Mouse (Mus musculus): Measurements from ENCODE around the gene Gm3409.
A peak's percentile ranks its signal among the peaks of the same experiment; 100 is the strongest.
"Not testable (repeated sequence)": the region's sequence is repeated elsewhere in the genome, so short reads cannot be mapped to it uniquely, and the experiment has no call there.

Gm3409 gene

DNA sequence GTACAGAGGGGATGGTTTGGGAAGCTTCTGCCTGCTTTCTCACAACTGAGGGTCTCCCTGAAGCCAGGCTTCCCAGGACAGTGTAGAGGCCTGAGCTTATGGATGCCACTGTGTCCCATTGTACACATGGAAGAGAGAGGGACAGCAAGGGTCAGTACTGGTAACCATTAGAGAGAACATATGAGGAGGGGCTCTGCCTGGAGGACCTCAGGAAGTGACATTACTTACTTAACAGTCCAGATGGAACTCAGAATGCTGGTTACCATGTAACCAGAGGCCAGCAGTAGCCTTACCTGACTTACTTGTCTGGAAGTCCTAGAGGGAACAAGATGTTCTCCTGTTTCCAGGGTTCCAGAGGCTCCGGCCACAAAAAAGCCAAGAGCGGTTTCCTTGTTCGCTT, at the start of gene Gm3409:
Gene Gm3409 (plus strand): TSS at position 301 of the 400 bp plus-strand sequence.
- not testable (repeated sequence) for DNase-seq (ENCODE audit: low spot score in 2 of 2)

DNA sequence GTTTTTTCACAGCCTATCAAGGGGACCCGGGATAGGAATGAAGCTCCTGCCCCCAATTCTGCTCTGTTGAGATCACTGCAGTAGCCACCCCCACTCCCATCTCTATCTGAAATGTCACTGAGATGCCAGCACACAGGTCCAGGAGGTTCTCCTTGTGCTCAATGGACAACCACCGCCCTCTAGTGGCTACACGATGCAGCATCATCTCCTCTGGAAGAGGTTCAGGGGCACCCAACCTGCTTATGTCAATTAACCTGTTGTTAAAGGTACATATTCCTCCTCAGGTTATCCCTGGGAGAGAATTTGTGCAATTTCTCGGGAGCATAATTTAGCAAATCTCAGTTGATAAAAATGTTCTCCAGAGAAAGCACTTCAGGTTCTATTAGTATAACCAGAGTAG, 48.5 kb upstream of the Gm3409 start:
- peak in 1 of 2 experiments; percentile 28 for DNase-seq (ENCODE audit: low spot score in 2 of 2)

DNA sequence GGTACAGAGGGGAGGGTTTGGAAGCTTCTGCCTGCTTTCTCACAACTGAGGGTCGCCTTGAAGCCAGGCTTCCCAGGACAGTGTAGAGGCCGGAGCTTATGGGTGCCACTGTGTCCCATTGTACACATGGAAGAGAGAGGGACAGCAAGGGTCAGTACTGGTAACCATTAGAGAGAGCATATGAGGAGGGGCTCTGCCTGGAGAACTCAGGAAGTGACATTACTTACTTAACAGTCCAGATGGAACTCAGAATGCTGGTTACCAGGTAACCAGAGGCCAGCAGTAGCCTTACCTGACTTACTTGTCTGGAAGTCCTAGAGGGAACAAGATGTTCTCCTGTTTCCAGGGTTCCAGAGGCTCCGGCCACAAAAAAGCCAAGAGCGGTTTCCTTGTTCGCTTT, 46.4 kb upstream of the Gm3409 start, which contains the start of gene Gm6370:
Gene Gm6370 (plus strand): TSS at position 301 of the 400 bp plus-strand sequence.
- DNase-seq (ENCODE audit: low spot score in 2 of 2): not testable (repeated sequence)

DNA sequence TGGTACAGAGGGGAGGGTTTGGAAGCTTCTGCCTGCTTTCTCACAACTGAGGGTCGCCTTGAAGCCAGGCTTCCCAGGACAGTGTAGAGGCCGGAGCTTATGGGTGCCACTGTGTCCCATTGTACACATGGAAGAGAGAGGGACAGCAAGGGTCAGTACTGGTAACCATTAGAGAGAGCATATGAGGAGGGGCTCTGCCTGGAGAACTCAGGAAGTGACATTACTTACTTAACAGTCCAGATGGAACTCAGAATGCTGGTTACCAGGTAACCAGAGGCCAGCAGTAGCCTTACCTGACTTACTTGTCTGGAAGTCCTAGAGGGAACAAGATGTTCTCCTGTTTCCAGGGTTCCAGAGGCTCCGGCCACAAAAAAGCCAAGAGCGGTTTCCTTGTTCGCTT, 35.3 kb upstream of the Gm3409 start, which contains the start of gene 4930449I24Rik:
Gene 4930449I24Rik (plus strand): TSS at position 301 of the 400 bp plus-strand sequence.
- DNase-seq (ENCODE audit: low spot score in 2 of 2): not testable (repeated sequence)

DNA sequence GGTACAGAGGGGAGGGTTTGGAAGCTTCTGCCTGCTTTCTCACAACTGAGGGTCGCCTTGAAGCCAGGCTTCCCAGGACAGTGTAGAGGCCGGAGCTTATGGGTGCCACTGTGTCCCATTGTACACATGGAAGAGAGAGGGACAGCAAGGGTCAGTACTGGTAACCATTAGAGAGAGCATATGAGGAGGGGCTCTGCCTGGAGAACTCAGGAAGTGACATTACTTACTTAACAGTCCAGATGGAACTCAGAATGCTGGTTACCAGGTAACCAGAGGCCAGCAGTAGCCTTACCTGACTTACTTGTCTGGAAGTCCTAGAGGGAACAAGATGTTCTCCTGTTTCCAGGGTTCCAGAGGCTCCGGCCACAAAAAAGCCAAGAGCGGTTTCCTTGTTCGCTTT, 23.6 kb upstream of the Gm3409 start, which contains the start of gene Gm3402:
Gene Gm3402 (plus strand): TSS at position 301 of the 400 bp plus-strand sequence.
- DNase-seq (ENCODE audit: low spot score in 2 of 2): not testable (repeated sequence)

DNA sequence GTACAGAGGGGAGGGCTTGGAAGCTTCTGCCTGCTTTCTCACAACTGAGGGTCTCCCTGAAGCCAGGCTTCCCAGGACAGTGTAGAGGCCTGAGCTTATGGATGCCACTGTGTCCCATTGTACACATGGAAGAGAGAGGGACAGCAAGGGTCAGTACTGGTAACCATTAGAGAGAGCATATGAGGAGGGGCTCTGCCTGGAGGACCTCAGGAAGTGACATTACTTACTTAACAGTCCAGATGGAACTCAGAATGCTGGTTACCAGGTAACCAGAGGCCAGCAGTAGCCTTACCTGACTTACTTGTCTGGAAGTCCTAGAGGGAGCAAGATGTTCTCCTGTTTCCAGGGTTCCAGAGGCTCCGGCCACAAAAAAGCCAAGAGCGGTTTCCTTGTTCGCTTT, 11.9 kb upstream of the Gm3409 start, which contains the start of gene Gm3404:
Gene Gm3404 (plus strand): TSS at position 301 of the 400 bp plus-strand sequence.
- DNase-seq (ENCODE audit: low spot score in 2 of 2): not testable (repeated sequence)

DNA sequence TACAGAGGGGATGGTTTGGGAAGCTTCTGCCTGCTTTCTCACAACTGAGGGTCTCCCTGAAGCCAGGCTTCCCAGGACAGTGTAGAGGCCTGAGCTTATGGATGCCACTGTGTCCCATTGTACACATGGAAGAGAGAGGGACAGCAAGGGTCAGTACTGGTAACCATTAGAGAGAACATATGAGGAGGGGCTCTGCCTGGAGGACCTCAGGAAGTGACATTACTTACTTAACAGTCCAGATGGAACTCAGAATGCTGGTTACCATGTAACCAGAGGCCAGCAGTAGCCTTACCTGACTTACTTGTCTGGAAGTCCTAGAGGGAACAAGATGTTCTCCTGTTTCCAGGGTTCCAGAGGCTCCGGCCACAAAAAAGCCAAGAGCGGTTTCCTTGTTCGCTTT, 18.4 kb downstream of the Gm3409 start, which contains the start of gene Gm3415:
Gene Gm3415 (plus strand): TSS at position 301 of the 400 bp plus-strand sequence.
- not testable (repeated sequence) for DNase-seq (ENCODE audit: low spot score in 2 of 2)

DNA sequence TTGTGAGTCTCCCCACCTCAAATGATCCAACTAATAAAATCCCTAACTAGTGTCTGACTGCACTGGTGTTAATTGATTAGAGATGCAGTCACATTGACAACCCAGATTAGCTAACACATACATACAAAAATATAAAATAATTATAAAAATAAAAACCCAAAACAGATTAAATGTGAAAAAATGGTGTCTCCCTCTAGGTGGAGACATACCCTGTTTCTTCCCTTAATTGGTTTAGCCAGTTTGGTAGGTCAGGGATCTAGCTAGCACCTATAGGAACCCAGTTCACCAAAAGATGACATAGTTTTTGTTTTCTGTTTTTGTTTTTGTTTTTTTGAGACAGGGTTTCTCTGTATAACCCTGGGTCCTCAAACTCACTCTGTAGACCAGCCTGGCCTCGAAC, 26.8 kb downstream of the Gm3409 start:
- DNase-seq (ENCODE audit: low spot score in 2 of 2): no peak

DNA sequence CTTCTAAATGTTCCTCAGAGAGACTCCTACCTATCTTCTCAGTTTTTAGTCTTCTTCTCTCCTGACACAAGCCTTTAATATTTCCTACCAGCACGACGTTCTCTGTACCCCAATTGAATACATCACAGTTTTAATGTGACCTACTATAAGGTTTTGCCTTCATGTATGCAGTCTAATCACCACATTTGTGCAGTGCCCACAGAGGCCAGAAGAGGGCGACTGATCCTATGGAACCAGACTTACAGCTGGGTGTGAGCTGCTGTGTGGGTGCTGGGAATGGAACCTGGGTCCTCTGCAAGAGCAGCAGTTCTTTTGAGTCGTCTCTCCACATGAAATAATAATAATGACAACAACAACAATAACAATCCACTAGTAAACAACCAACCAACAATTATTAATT, 29.6 kb downstream of the Gm3409 start:
- DNase-seq (ENCODE audit: low spot score in 2 of 2): no peak

DNA sequence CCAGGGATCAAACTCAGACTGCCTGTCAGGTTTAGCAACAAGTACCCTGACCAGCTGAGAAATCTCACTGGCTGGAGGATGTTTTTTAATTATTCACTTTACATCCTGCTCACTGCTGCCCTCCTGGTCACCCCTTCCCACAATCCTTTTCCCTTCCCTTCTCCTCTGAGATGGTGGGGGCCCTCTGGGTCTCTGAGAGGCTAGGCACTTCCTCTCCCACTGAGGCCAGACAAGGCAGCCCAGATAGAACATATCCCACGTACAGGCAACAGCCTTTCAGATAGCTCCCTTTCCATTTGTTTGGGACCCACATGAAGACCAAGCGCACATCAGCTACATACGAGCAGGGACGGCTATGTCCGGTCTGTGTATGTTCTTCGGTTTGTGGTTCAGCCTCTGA, 32.7 kb downstream of the Gm3409 start:
- DNase-seq (ENCODE audit: low spot score in 2 of 2): not testable (repeated sequence)

DNA sequence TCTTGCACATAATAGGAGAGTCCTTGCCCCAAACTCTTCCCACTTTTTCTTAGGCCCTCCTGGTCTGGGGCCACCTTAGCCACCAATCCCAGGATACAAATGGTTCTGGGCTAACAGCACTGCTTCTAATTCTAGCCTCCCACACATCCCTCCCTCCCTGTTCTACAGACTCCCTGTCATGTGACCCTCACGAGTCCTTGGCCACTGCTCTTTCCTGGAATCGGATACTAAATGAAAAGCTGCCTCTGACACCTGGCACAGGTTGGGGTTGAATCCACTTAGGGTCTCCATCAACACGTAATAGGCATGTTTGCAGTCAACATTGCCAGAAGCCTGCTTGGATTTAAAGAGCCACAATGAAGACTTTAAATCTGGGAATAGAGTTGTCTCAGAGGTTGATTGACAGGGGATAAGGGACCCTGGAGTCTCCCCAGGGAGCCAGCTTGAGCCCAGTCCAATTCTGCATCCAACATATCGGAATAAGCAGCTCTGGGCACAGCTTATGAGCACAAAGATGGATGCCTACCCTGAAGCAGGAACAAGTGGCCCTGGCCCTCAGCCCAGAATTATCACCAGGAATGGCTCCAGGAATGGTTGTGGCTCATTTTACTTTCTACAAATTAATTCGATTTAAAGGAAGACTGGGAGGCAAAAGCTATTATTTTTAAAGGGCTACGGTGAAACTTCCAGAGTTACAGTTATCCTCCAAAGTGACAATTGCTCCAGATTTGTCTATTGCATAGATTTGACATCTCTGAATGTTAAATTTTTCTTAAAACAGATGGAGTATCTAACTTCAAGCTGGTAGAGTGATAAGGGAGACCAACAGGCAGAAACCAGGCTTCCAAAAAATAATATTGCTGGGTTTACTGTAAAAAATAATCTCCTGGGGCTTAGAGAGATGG, 34.6 kb downstream of the Gm3409 start:
- not testable (repeated sequence) for DNase-seq (ENCODE audit: low spot score in 2 of 2)

DNA sequence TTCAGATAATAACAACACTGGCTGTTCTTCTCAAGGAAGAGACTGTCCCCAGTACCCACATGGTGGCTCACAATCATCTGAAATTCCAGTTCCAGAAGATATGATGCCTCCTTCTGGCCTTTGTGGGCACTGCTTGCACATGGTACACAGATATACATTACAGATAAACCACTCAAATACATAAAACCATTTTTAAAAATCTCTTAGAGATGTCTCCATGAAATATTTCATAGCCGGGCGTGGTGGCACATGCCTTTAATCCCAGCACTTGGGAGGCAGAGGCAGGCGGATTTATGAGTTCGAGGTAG, 35.2 kb downstream of the Gm3409 start:
- DNase-seq (ENCODE audit: low spot score in 2 of 2): not testable (repeated sequence)

DNA sequence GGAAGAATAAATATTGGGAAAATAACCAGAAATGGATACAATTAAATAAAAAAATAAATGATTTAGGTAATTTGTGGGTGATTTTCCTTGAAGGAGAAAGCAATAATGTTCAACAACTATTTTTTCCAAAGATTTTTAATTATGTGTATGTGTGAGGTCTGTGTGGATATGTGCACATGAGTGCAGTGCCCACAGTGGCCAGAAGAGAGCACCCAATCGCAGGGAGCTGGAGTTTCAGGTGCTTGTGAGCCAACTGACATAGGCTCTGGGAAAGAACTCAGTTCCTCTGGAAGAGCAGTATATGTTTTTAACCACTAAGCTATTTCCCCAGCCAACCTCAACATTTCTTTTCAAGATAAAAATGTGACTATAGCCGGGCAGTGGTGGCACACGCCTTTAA, 39.2 kb downstream of the Gm3409 start:
- no peak for DNase-seq (ENCODE audit: low spot score in 2 of 2)

DNA sequence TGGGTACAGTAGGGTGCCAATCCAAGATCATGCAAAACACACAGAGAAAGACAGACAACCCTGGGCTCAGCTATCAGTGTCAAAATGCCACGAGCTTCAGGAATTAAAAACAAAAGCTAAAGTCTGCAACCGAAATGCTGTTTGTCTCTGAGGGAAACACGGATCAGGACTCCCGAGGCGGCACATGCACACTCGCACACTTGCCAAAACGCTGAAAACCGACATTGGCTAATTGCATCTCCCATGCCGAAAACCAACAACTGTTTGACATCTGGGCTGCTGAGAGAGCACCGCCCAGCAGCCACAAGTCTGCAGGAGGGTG, 46.7 kb downstream of the Gm3409 start:
- no peak for DNase-seq (ENCODE audit: low spot score in 2 of 2)

DNA sequence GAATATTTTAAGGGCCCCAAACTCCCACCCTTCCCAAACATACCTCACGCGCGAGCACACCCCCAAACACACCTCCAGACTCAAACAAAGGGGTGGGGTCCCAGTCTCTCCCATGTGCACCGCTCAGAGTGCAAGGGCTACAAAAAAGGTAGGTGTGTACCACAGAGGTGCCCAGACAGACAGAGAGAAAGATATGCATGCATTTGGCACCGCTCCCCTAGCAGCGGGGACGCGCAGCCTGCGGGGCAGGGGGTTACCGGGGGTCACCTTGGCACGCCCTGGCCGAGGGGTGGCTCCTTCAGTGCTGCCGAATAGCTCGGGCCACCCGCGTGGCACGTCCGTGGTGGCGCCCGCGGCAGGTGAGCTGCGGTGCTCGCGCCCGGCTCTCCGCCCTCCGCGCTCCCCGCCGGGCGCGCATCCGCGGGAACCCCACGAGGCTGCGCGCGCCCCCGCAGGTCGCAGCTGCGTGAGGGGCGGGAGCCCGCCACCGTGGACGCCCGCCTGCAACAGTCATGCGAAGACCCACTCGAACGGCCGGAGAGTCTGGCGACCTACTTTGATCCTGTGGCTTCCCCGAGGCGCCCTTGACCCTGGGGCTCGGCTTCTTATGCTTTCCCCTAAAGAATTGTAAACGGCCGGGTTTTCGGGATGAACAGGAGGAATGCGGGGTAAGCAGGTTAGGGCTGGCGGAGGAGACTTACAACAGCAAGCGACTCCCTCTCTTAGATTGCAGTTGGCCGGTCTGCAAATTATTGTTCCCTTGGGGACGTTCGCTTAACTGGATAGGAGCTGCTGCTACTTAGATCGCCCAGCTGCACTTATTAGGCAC, 47.2 kb downstream of the Gm3409 start, which contains the start of gene Gpr12:
Gene Gpr12 (minus strand): TSS at position 762 of the 829 bp plus-strand sequence.
- DNase-seq (ENCODE audit: low spot score in 2 of 2): no peak

DNA sequence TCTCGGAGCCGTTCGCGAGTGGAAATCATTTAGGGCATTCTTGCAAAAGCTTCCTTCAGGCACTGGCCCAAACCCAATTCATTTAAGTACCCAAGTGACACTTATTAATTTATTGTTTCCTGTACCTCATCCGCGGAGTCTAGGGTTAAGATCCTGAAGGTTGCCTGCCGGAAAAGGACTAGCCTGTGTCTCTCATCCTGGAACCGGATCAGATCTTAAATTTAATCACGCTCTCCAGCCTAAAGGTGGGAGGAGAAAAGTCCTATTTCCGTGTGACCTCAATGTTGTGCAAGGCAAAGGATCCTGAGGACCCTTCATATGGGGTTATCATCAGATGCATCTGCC, 47.8 kb downstream of the Gm3409 start:
- DNase-seq (ENCODE audit: low spot score in 2 of 2): no peak

DNA sequence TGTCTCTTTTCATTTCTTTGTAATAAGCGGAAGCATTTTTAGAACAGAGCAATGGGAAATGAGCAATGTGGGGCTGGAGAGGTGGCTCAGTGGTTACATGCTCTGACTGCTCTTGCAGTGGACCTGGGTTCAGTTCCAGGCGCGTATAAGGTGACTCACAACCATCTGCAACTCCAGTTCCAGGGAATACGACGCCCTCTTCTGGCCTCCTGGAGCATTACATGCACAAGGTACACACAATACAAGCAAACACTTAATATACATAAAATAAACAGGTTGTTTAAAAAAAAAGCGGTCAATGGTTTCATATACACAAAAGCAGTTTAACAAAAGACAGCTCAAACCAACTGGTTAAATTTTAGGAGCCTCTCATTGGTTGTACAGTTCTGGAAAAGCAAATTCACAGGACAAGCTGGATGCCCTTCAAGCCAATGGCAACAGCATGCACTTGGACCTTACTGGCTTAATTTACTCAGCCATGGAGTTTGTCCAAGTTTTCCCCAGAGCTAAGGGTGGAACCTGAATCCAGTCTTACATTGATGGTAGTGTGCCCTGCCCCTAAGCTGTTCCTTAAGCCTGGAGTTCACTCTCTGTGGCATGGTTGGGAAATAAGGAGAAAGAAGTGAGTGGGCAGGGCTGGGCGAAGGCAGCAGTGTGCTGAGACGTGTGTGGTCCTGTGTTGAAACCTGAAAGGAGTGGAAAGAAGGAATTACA, 49.1 kb downstream of the Gm3409 start:
- no peak for DNase-seq (ENCODE audit: low spot score in 2 of 2)
